Mouse (Mus musculus): ENCODE measurements at regions not wholly inside any gene's neighbourhood (a gene's known extent, or its start where the extent isn't known, plus 50 kb on each side); places are given as distances from the start of the nearest gene placed in this dataset.

GRCm38 (mm10) chr15:39998063-39998462, 136.1 kb upstream of the 9330182O14Rik start:
- ATAC-seq (ENCODE audit: low FRiP score, low TSS enrichment): no peak
- no peak overlapping the region for H3K9ac ChIP-seq (replicated peaks; ENCODE audit: low read length)
- no peak overlapping the region for H3K4me2 ChIP-seq (replicated peaks; ENCODE audit: low read depth, low read length)
- 77% methylated on average over 5 of the region's 5 CpGs for WGBS
- H3K4me3 ChIP-seq (ENCODE audit: low read length): no peak overlapping the region
- H3K27me3 ChIP-seq (ENCODE audit: insufficient read depth, low read length): no peaks in the 10 kb centered on the region
- H3K4me1 ChIP-seq (ENCODE audit: insufficient read depth, low read length): no peaks in the 10 kb centered on the region
- H3K27ac ChIP-seq (ENCODE audit: low read length): no peak overlapping the region
- no peaks in the 10 kb centered on the region for H3K9me3 ChIP-seq (ENCODE audit: low read length)
- no peaks in the 10 kb centered on the region for H3K36me3 ChIP-seq (ENCODE audit: insufficient read depth, low read length)

DNA sequence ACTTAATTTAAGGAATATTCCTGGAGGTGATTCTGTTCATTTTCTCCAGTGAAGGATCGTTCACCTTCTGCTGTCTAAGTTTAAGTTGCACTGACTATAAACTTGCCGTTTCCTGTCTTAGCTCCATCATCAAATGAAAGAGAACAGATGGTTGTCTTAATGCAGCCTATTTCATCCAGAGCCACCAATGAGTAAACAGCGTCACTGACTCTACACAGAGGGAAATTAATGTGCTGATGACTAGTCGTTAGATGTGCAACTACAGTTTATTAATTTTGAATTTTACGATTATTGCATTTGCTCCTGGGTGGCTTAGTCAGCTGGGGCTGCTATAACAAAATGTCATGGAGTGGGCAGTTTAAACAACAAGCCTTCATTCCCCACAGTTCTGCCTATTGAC, 134.1 kb upstream of the 9330182O14Rik start:
- Histone ChIP-seq H3K9me3 (ENCODE audit: low read length) (no peaks in the 10 kb centered on the region), H3K4me2 (replicated peaks; ENCODE audit: low read depth, low read length) (no peak overlapping the region), H3K27me3 (ENCODE audit: insufficient read depth, low read length) (no peaks in the 10 kb centered on the region), H3K36me3 (ENCODE audit: insufficient read depth, low read length) (no peaks in the 10 kb centered on the region), H3K4me1 (ENCODE audit: insufficient read depth, low read length) (no peaks in the 10 kb centered on the region), H3K4me3 (ENCODE audit: low read length) (no peak overlapping the region), H3K27ac (ENCODE audit: low read length) (no peak overlapping the region), H3K9ac (replicated peaks; ENCODE audit: low read length) (no peak overlapping the region)
- WGBS: 60% methylated on average over 5 of the region's 5 CpGs
- ATAC-seq (ENCODE audit: low FRiP score, low TSS enrichment): no peak

- Histone ChIP-seq H3K4me2 (replicated peaks; ENCODE audit: low read depth, low read length) (no peak overlapping the region), H3K27me3 (ENCODE audit: insufficient read depth, low read length) (no peaks in the 10 kb centered on the region)
- peak; percentile 67; the same call in 1 of the 2 replicates for ATAC-seq (ENCODE audit: low FRiP score, low TSS enrichment)
Observed at GRCm38 (mm10) chr15:40005096-40005495, 129.1 kb upstream of the 9330182O14Rik start.

DNA sequence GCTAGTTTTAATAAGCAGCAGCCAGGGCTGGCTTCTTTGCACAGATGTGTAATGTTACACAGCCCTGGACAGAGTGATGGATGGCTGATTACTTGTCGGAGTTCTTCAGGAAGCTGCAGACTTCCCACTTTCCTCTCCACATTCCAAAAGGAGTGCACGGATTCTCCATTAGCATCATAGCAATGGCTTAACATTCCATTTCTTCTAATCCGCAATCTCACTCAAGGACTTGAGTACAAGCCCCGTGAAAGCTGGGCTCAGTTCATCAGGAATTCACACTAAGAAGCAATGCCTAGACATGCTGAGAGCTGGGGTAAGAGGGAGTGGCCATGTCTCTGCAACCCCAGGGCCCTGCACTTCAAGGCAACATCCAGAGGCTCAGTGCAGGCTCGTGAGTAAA, 126.3 kb upstream of the 9330182O14Rik start:
- H3K9me3 ChIP-seq (ENCODE audit: low read length): no peaks in the 10 kb centered on the region
- no peak overlapping the region for H3K4me3 ChIP-seq (ENCODE audit: low read length)
- H3K36me3 ChIP-seq (ENCODE audit: insufficient read depth, low read length): no peaks in the 10 kb centered on the region
- ATAC-seq (ENCODE audit: low FRiP score, low TSS enrichment): peak; percentile 71; the same call in 1 of the 2 replicates
- H3K27me3 ChIP-seq (ENCODE audit: insufficient read depth, low read length): no peaks in the 10 kb centered on the region
- 10% methylated on average over 5 of the region's 5 CpGs for WGBS
- H3K4me1 ChIP-seq (ENCODE audit: insufficient read depth, low read length): no peaks in the 10 kb centered on the region; the same call in 1 of the 2 replicates
- no peak overlapping the region for H3K9ac ChIP-seq (replicated peaks; ENCODE audit: low read length)
- no peak overlapping the region for H3K4me2 ChIP-seq (replicated peaks; ENCODE audit: low read depth, low read length)
- H3K27ac ChIP-seq (ENCODE audit: low read length): no peak overlapping the region

More at GRCm38 (mm10) chr15:40005096-40005495, 129.1 kb upstream of the 9330182O14Rik start:
- H3K9ac ChIP-seq (replicated peaks; ENCODE audit: low read length): no peak overlapping the region
- H3K36me3 ChIP-seq (ENCODE audit: insufficient read depth, low read length): no peaks in the 10 kb centered on the region
- H3K9me3 ChIP-seq (ENCODE audit: low read length): no peaks in the 10 kb centered on the region
- no peak overlapping the region for H3K27ac ChIP-seq (ENCODE audit: low read length)
- H3K4me3 ChIP-seq (ENCODE audit: low read length): no peak overlapping the region
- H3K4me1 ChIP-seq (ENCODE audit: insufficient read depth, low read length): no peaks in the 10 kb centered on the region; the same call in 1 of the 2 replicates
- WGBS: 51% methylated on average over 16 of the region's 16 CpGs

DNA sequence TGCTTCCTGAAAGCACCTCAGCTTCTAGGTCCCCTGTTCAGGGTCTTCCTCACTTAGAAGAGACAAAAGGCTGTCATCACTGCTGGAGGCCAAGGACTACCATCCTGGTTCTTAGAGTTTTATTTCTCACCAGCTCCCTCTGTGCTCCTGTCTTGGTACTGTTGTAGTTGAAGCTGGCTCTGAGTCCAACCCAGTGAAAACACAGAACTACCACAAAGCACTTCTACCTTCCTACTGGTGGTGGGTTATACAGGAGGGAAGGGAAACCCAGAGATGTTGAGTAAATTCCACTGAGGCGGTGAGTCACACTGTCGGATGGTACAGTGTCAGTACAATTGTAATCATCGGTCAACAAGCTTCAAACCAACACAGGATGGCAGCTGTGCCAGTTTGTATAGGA, 120.3 kb upstream of the 9330182O14Rik start:
- no peak for ATAC-seq (ENCODE audit: low FRiP score, low TSS enrichment)
- 92% methylated on average over 3 of the region's 3 CpGs for WGBS
- H3K4me1 ChIP-seq (ENCODE audit: insufficient read depth, low read length): peaks cover 10% of the 10 kb centered on the region

DNA sequence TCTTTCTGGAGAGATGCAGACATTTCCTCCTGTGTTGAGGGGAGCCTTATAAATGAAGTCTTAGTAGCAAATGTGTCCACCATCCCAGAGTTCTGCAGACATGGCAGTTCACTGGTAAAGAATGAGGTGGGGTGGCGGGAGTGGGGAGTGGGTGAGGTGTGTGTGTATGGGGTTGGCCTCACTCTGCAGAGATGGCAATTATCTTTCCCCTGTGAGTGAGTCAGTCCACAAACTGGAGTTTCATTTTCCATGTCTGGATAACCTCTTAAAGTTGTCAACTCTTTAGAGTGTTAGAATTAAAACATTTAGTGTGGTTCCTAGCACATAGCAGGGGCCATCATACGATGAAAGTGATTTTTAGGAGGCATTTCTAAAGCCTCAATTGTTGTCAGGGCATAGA, 117.1 kb upstream of the 9330182O14Rik start:
- no peak overlapping the region for H3K4me2 ChIP-seq (replicated peaks; ENCODE audit: low read depth, low read length)
- H3K4me1 ChIP-seq (ENCODE audit: insufficient read depth, low read length): peaks cover 13% of the 10 kb centered on the region
- H3K36me3 ChIP-seq (ENCODE audit: insufficient read depth, low read length): no peaks in the 10 kb centered on the region
- H3K27ac ChIP-seq (ENCODE audit: low read length): no peak overlapping the region
- H3K4me3 ChIP-seq (ENCODE audit: low read length): no peak overlapping the region
- no peaks in the 10 kb centered on the region for H3K9me3 ChIP-seq (ENCODE audit: low read length)
- no peak for ATAC-seq (ENCODE audit: low FRiP score, low TSS enrichment)
- H3K27me3 ChIP-seq (ENCODE audit: insufficient read depth, low read length): no peaks in the 10 kb centered on the region
- WGBS: 84% methylated on average over 2 of the region's 2 CpGs
- H3K9ac ChIP-seq (replicated peaks; ENCODE audit: low read length): no peak overlapping the region

More for the DNA sequence above, 120.3 kb upstream of the 9330182O14Rik start:
- Histone ChIP-seq H3K9ac (replicated peaks; ENCODE audit: low read length) (no peak overlapping the region), H3K27ac (ENCODE audit: low read length) (no peak overlapping the region), H3K4me2 (replicated peaks; ENCODE audit: low read depth, low read length) (no peak overlapping the region), H3K36me3 (ENCODE audit: insufficient read depth, low read length) (no peaks in the 10 kb centered on the region), H3K27me3 (ENCODE audit: insufficient read depth, low read length) (no peaks in the 10 kb centered on the region), H3K9me3 (ENCODE audit: low read length) (no peaks in the 10 kb centered on the region), H3K4me3 (ENCODE audit: low read length) (no peak overlapping the region)

DNA sequence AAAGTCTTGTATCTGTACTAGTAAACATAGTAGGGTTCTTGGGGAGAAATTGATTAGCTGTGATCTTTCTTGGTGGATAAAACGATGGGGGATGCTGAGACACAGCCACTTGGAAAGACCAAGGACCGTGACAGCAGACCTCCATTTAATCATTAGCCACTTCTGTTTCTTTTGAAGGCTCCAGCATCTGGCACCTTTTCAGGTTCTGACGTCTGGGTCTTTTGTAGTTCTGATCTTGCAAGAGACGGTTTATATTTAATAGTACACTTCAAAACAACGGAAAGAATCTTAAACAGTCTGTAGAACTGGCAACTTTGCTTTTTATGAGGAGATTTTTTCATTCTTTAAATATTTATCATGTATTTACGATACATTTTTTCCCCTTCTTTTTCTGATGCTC, 116.6 kb upstream of the 9330182O14Rik start:
- peaks cover 13% of the 10 kb centered on the region for H3K4me1 ChIP-seq (ENCODE audit: insufficient read depth, low read length)
- H3K36me3 ChIP-seq (ENCODE audit: insufficient read depth, low read length): no peaks in the 10 kb centered on the region
- H3K27ac ChIP-seq (ENCODE audit: low read length): no peak overlapping the region
- WGBS: 44% methylated on average over 6 of the region's 6 CpGs
- no peak for ATAC-seq (ENCODE audit: low FRiP score, low TSS enrichment)
- no peaks in the 10 kb centered on the region for H3K27me3 ChIP-seq (ENCODE audit: insufficient read depth, low read length)
- H3K9me3 ChIP-seq (ENCODE audit: low read length): no peaks in the 10 kb centered on the region
- H3K9ac ChIP-seq (replicated peaks; ENCODE audit: low read length): no peak overlapping the region
- no peak overlapping the region for H3K4me3 ChIP-seq (ENCODE audit: low read length)
- H3K4me2 ChIP-seq (replicated peaks; ENCODE audit: low read depth, low read length): no peak overlapping the region

GRCm38 (mm10) chr15:40018047-40018791, 115.9 kb upstream of the 9330182O14Rik start:
- peak; percentile 65; the same call in 1 of the 2 replicates for ATAC-seq (ENCODE audit: low FRiP score, low TSS enrichment)
- peaks cover 13% of the 10 kb centered on the region for H3K4me1 ChIP-seq (ENCODE audit: insufficient read depth, low read length)
- H3K9ac ChIP-seq (replicated peaks; ENCODE audit: low read length): no peak overlapping the region
- H3K27ac ChIP-seq (ENCODE audit: low read length): no peak overlapping the region
- WGBS: 27% methylated on average over 12 of the region's 12 CpGs
- H3K36me3 ChIP-seq (ENCODE audit: insufficient read depth, low read length): no peaks in the 10 kb centered on the region
- H3K4me3 ChIP-seq (ENCODE audit: low read length): no peak overlapping the region; the same call in 1 of the 2 replicates
- H3K4me2 ChIP-seq (replicated peaks; ENCODE audit: low read depth, low read length): peak overlapping the region; percentile 13; the same call in 1 of the 2 replicates
- no peaks in the 10 kb centered on the region for H3K9me3 ChIP-seq (ENCODE audit: low read length)
- H3K27me3 ChIP-seq (ENCODE audit: insufficient read depth, low read length): no peaks in the 10 kb centered on the region

- Histone ChIP-seq H3K9me3 (ENCODE audit: low read length) (no peaks in the 10 kb centered on the region), H3K27ac (ENCODE audit: low read length) (no peak overlapping the region), H3K9ac (replicated peaks; ENCODE audit: low read length) (no peak overlapping the region), H3K4me3 (ENCODE audit: low read length) (no peak overlapping the region), H3K4me1 (ENCODE audit: insufficient read depth, low read length) (peaks cover 13% of the 10 kb centered on the region), H3K36me3 (ENCODE audit: insufficient read depth, low read length) (no peaks in the 10 kb centered on the region), H3K27me3 (ENCODE audit: insufficient read depth, low read length) (no peaks in the 10 kb centered on the region), H3K4me2 (replicated peaks; ENCODE audit: low read depth, low read length) (no peak overlapping the region)
- ATAC-seq (ENCODE audit: low FRiP score, low TSS enrichment): peak; percentile 63; the same call in 1 of the 2 replicates
- 47% methylated on average over 8 of the region's 8 CpGs for WGBS
Observed at GRCm38 (mm10) chr15:40018792-40019151, 115.4 kb upstream of the 9330182O14Rik start.

DNA sequence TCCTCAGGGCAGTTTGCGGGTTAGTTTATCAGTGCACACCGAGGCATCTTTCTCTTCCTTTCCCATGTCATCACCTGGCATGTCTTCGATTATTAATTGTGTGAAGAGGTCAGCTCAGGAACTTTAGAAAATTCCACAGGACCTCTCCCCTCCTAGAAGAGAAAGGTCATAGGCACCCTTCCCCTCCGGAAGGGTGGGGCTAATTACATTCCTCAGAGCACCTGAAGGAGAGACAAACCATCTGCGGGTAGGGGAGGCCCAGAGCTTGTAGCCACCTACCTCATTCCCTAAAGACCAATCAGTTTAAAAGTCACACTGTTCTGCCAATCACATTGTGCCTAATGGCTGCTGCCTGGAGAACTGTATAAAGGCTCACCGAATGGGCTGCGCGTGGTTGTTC, 114.9 kb upstream of the 9330182O14Rik start:
- no peaks in the 10 kb centered on the region for H3K9me3 ChIP-seq (ENCODE audit: low read length)
- 78% methylated on average over 8 of the region's 8 CpGs for WGBS
- no peaks in the 10 kb centered on the region for H3K36me3 ChIP-seq (ENCODE audit: insufficient read depth, low read length)
- no peak overlapping the region for H3K4me3 ChIP-seq (ENCODE audit: low read length)
- H3K9ac ChIP-seq (replicated peaks; ENCODE audit: low read length): no peak overlapping the region
- no peak overlapping the region for H3K4me2 ChIP-seq (replicated peaks; ENCODE audit: low read depth, low read length)
- H3K27me3 ChIP-seq (ENCODE audit: insufficient read depth, low read length): no peaks in the 10 kb centered on the region
- ATAC-seq (ENCODE audit: low FRiP score, low TSS enrichment): no peak
- peaks cover 13% of the 10 kb centered on the region for H3K4me1 ChIP-seq (ENCODE audit: insufficient read depth, low read length)
- H3K27ac ChIP-seq (ENCODE audit: low read length): no peak overlapping the region
